Mouse (Mus musculus) erythroblast, embryonic 14.5 days (primary cell): ENCODE data around the gene Ocm.

Experiments used
- GATA1 ChIP-seq: IDR thresholded peaks from 2 replicates; pipeline ENCODE4 v1.6.1; 2012; ENCODE audit warnings: low read length, inconsistent platforms, mixed read lengths
- TAL1 ChIP-seq: IDR thresholded peaks from 3 replicates; pipeline ENCODE4 v1.6.1; 2012; ENCODE audit warnings: low read length, inconsistent platforms, mixed read lengths

DNA sequence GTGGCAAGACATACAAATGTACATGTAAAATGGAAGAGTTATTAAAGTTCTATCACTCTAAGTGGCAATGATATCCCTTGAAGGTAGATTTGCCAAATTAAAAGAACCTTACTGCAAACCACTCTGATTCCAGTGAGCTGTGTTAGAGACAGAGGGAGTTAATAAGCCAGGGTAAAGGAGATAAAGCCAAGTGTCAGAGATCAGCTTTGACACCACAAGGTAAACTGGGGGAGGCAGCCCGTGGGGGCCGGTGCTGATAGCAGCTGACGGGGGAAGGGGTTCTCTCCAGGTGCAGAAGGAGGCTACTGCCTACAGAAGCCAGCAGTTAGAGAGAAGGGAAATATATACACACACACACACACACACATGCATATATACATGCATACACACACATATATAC, 53.8 kb downstream of the Ocm start:
- TF ChIP-seq GATA1 (no peak), TAL1 (no peak)
